Mouse (Mus musculus): ENCODE data around the gene Grip1.

DNA sequence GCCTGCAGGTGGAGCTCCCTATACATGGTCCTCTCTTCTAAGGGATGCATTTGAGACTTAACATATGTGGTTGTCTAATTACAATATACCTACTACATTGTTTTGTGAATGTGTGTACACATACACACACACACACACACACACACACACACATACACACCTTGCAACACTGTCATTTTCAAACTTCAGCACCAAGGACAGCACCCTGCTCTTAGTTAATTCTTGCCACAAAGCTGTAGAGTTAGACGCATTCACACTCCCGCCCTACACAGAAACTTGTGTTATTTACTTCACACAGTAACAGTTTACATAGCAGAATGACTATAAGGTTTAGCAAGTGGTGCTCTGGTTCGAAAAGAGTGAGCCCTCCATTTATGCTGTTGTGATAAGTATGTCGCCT is 251.7 kb downstream of the Grip1 start:
- TF ChIP-seq POLR2A (IDR thresholded peaks at IDR 0.05; ENCODE audit: low read depth, low read length): no peak
- TF ChIP-seq CTCF (IDR thresholded peaks at IDR 0.05; ENCODE audit: borderline replicate concordance, insufficient read depth, low read length): no peak
